Mouse (Mus musculus) heart, postnatal 0 days (tissue): ENCODE data around the gene Lpp.

Experiments
- CTCF ChIP-seq: IDR thresholded peaks from 2 replicates; pipeline ENCODE4 v1.5.1; 2016; ENCODE audit warnings: antibody characterized with exemption, control low read depth, low read depth
- EP300 ChIP-seq: IDR thresholded peaks from 2 replicates; pipeline ENCODE4 v1.6.1; 2016; ENCODE audit warnings: antibody characterized with exemption, low read depth

DNA sequence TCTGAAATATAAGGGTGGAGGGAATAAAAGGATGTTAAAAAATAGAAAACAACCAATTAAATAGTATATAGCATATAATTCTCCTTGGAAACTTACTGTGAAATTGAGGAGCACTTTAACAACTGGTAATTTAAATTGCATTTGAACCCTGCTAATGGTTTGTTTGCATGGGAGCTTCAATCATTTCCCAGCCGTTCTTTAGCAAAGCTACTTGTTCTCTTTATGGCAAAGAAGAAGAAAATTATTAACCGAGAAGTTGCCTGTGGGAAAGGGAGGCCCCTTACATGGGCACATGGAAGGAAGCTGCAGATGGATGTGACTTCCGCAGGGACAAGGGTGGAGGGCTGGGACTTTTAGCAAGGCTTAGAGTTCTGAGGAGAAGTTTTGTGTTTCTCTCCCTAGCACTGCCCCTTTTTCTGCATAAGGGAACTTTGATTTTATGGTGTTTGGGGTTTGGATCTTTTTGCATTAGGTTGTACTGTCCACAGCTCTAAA lies 62.1 kb downstream of the Lpp start:
- TF ChIP-seq EP300: no peak
- TF ChIP-seq CTCF: no peak
